Mouse (Mus musculus) embryonic fibroblast, embryonic 13.5 days (primary cell): ENCODE data around the gene Tbc1d14.

Source experiments
- CTCF ChIP-seq: IDR thresholded peaks from 2 replicates; pipeline ENCODE4 v1.5.1; 2011; ENCODE audit warnings: mild to moderate bottlenecking, control low read depth, low read length, moderate library complexity, borderline replicate concordance; ENCODE audit not compliant: insufficient read depth
- POLR2A ChIP-seq: IDR thresholded peaks from 2 replicates; pipeline ENCODE4 v1.6.1; 2011; ENCODE audit warnings: low read depth, mild to moderate bottlenecking, control low read depth, low read length, moderate library complexity

- TF ChIP-seq POLR2A (no peak), CTCF (no peak)
Measured at GRCm38 (mm10) chr5:36479735-36480134, 113.3 kb downstream of the Tbc1d14 start.
